Mouse (Mus musculus) neural tube, embryonic 11.5 days (tissue): ENCODE data around the gene Sec14l3. TPM values are rescaled to one million over a fixed set of nuclear protein-coding genes. Genes with fewer than 3 reads are reported as not detected.

ENCODE experiments used
- ATAC-seq: fragments of 200-750 bp; cut with Nextera tagmentation; 2 replicates; pipeline ENCODE4 v1.8.0; 2017; ENCODE audit warnings: moderate number of reproducible peaks, mild to moderate bottlenecking, moderate TSS enrichment, moderate library complexity; ENCODE audit not compliant: insufficient read depth, low FRiP score, low TSS enrichment
- DNase-seq: peaks from one replicate; pipeline ENCODE4 v3.0.0-alpha.2; 2015; ENCODE audit warnings: low spot score
- H3K27ac ChIP-seq: fragments of 300-500 bp; sonication (generic); 2 replicates; pipeline ENCODE4 v1.5.1; 2014; ENCODE audit warnings: low read depth, mild to moderate bottlenecking, low read length
- H3K27me3 ChIP-seq: fragments of 300-500 bp; sonication (generic); 2 replicates; pipeline ENCODE4 v1.6.1; 2014; ENCODE audit warnings: mild to moderate bottlenecking, low read length, mixed read lengths; ENCODE audit not compliant: control insufficient read depth, insufficient read depth
- H3K36me3 ChIP-seq: fragments of 300-500 bp; sonication (generic); 2 replicates; pipeline ENCODE4 v1.6.1; 2014; ENCODE audit warnings: mild to moderate bottlenecking, low read length, moderate library complexity, mixed read lengths; ENCODE audit not compliant: control insufficient read depth, insufficient read depth
- H3K4me1 ChIP-seq: fragments of 300-500 bp; sonication (generic); 2 replicates; pipeline ENCODE4 v1.6.1; 2014; ENCODE audit warnings: low read length, mixed read lengths; ENCODE audit not compliant: control insufficient read depth, insufficient read depth
- H3K4me2 ChIP-seq: fragments of 300-500 bp; sonication (generic); 2 replicates; pipeline ENCODE4 v1.6.1; 2014; ENCODE audit warnings: low read depth, mild to moderate bottlenecking, moderate library complexity
- H3K4me3 ChIP-seq: fragments of 300-500 bp; sonication (generic); 2 replicates; pipeline ENCODE4 v1.5.1; 2014; ENCODE audit warnings: low read depth, low read length
- H3K9ac ChIP-seq: fragments of 300-500 bp; sonication (generic); 2 replicates; pipeline ENCODE4 v1.6.1; 2014; ENCODE audit warnings: mild to moderate bottlenecking, low read length
- H3K9me3 ChIP-seq: fragments of 300-500 bp; sonication (generic); 2 replicates; pipeline ENCODE4 v1.6.1; 2016; ENCODE audit warnings: low read length; ENCODE audit not compliant: control insufficient read depth
- WGBS: fragments of 180-500 bp; shearing (Covaris S2); extraction: QIAGEN DNeasy Blood & Tissue Kit; methylation state at CpG from one replicate; pipeline ENCODE4 v1.1.7; 2014; 5-methylcytosine and 5-hydroxymethylcytosine counted together
- polyA plus RNA-seq: library from polyadenylated mRNA; unstranded; fragments of >200 nt; fragmentation: Nextera tagmentation; extraction: Ambion mirVana; gene quantifications from 2 replicates; pipeline ENCODE4 v1.2.1, GENCODE M21; 2014

Sec14l3 gene
- polyA plus RNA-seq, 1 experiment from 2014 or later = not detected

GRCm38 (mm10) chr11:4123922-4124321, 59.3 kb downstream of the Sec14l3 start:
- Histone ChIP-seq H3K36me3 (no peaks in the 10 kb centered on the region), H3K27me3 (no peaks in the 10 kb centered on the region), H3K9ac (no peak overlapping the region), H3K9me3 (no peaks in the 10 kb centered on the region), H3K4me3 (no peak overlapping the region), H3K4me2 (no peak overlapping the region), H3K27ac (no peak overlapping the region), H3K4me1 (no peaks in the 10 kb centered on the region)
- WGBS = 60% methylated on average over 5 of the region's 5 CpGs
- ATAC-seq (no peak), DNase-seq (no peak)

- WGBS = 83% methylated on average over 1 of the region's 1 CpGs
Observed at GRCm38 (mm10) chr11:4127059-4127458, 62.4 kb downstream of the Sec14l3 start.

More at GRCm38 (mm10) chr11:4127059-4127458, 62.4 kb downstream of the Sec14l3 start:
- Histone ChIP-seq H3K4me3 (no peak overlapping the region), H3K9me3 (no peaks in the 10 kb centered on the region), H3K27ac (no peak overlapping the region), H3K9ac (no peak overlapping the region), H3K4me2 (no peak overlapping the region), H3K36me3 (no peaks in the 10 kb centered on the region), H3K27me3 (no peaks in the 10 kb centered on the region), H3K4me1 (no peaks in the 10 kb centered on the region)
- DNase-seq = no peak
- ATAC-seq = no peak

Other genes with a start within 250 kb of the Sec14l3 start
- gene Osbp2, start 200.9 kb upstream of the Sec14l3 start, polyA plus RNA-seq = 2.4 and 2.5 TPM in 2 replicates
- gene 4921536K21Rik, start 169.7 kb upstream of the Sec14l3 start, polyA plus RNA-seq = 0.23 and 0.27 TPM in 2 replicates
- gene Dusp18, start 169.6 kb upstream of the Sec14l3 start, polyA plus RNA-seq = 20.2 and 21.2 TPM in 2 replicates
- gene Slc35e4, start 150.2 kb upstream of the Sec14l3 start, polyA plus RNA-seq = 3.9 and 4.5 TPM in 2 replicates
- 31.4 and 31.7 TPM in 2 replicates for gene Tcn2, start 132.7 kb upstream of the Sec14l3 start, polyA plus RNA-seq
- 75.2 and 75.8 TPM in 2 replicates for gene Pes1, start 100.9 kb upstream of the Sec14l3 start, polyA plus RNA-seq
- 0.20 TPM in 1 of 2 replicates, not detected in the other for gene 4930556J24Rik, start 88.1 kb upstream of the Sec14l3 start, polyA plus RNA-seq
- 1.0 and 1.2 TPM in 2 replicates for gene Gal3st1, start 81.2 kb upstream of the Sec14l3 start, polyA plus RNA-seq
- not detected in 2 replicates for gene Sec14l4, start 33.4 kb upstream of the Sec14l3 start, polyA plus RNA-seq
- gene Mtfp1, start 30.6 kb downstream of the Sec14l3 start, polyA plus RNA-seq = 5.9 and 6.7 TPM in 2 replicates
- gene Sec14l2, start 58.6 kb downstream of the Sec14l3 start, polyA plus RNA-seq = 2.1 and 2.3 TPM in 2 replicates
- 29.4 and 29.7 TPM in 2 replicates for gene Rnf215, start 70.4 kb downstream of the Sec14l3 start, polyA plus RNA-seq
- 3.3 and 4.0 TPM in 2 replicates for gene Ccdc157, start 95.5 kb downstream of the Sec14l3 start, polyA plus RNA-seq
- 88.4 and 91.1 TPM in 2 replicates for gene Sf3a1, start 95.5 kb downstream of the Sec14l3 start, polyA plus RNA-seq
- gene Tbc1d10a, start 121.9 kb downstream of the Sec14l3 start, polyA plus RNA-seq = 20.5 and 22.1 TPM in 2 replicates
- 1.9 and 2.1 TPM in 2 replicates for gene Castor1, start 153.4 kb downstream of the Sec14l3 start, polyA plus RNA-seq
- not detected in 2 replicates for gene Osm, start 171.6 kb downstream of the Sec14l3 start, polyA plus RNA-seq
- gene Lif, start 192.7 kb downstream of the Sec14l3 start, polyA plus RNA-seq = not detected in 2 replicates